Mouse (Mus musculus): Measurements from ENCODE around the gene Cd47.

The Cd47 gene

GRCm38 (mm10) chr16:49938483-49939301, 138.4 kb downstream of the Cd47 start:
- in situ Hi-C loops (cut with MboI, MseI), result loop anchor here in 1 of 2 experiments (5.0 kb wide), 1 partner anchor 39 kb away; no protein-coding TSS in a partner anchor

DNA sequence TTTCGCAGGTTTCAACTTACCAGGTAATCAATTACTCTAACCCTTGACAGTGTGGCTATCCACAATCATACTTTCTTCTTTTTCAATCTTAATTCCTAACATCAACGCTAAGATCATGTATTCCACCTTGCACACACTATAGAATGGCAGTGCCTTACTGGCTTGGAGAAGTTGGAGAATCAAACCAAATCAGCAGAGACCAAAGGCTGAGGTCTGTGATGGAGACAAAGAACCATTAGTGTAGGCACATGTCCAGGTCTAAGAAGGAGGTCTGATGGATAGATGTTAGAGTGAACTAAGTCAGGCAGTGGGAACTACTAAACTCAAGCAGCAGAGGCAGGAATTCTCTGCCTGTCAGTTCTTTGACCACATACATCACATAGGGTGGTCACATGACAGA, 139.0 kb downstream of the Cd47 start:
- in situ Hi-C loops (cut with MboI, MseI), result loop anchor here in 1 of 2 experiments (5.0 kb wide), 1 partner anchor 38 kb away; no protein-coding TSS in a partner anchor

DNA sequence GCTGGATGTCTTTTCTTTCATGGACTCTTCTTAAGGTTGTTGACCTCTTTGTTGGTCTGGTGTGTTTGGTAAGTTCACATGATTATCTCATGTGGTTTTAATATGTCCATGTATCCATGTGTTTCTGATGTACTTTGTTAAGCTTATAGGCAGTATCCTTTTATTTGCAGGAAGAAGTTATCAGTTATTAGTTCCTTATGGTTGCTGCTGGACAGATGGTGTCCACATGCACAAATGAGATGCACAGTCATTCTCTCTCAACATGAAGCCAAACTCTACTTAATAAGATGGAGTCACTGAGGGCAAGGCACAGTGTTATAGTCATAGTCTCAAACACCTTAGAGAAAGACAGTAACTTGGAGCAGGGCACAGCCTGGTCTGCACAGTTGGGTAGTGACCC, 140.1 kb downstream of the Cd47 start:
- in situ Hi-C loops (cut with MboI, MseI), result no loop called here

DNA sequence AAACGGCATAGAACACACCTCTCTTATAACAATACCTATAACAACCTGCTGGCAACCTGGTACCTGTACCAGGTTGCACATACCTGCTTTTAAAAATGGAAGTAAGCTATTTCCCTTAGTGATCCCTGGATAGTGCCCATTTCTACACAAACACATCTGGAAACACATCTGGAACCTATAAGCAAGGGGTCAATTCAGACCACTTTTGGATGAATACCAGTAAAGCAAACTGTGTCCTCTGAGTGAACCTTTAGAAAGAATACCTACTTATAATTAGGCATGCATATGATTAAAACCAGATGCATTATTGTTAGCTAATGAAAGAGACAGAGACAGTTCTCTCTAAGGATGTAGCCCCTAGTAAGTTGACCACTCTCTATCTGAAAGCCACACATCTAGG, 140.7 kb downstream of the Cd47 start:
- in situ Hi-C loops (cut with MboI, MseI), result no loop called here

GRCm38 (mm10) chr16:49943726-49944125, 143.4 kb downstream of the Cd47 start:
- in situ Hi-C loops (cut with MboI, MseI), result no loop called here

DNA sequence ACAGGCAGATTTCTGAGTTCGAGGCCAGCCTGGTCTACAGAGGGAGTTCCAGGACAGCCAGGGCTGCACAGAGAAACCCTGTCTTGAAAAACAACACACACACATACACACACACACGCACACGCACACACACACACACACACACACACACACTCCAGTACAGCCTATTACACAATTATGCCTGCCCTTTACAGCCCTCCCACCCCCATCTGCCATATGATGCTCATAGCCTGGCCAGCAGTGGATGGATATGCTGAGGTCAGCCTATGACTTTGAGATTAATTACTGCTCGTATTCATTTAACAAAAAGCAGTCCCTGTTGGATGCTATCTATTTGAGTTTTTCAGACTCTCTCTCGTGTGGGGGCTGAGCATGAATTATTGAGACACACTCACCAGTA, 144.8 kb downstream of the Cd47 start:
- in situ Hi-C loops (cut with MboI, MseI), result no loop called here

DNA sequence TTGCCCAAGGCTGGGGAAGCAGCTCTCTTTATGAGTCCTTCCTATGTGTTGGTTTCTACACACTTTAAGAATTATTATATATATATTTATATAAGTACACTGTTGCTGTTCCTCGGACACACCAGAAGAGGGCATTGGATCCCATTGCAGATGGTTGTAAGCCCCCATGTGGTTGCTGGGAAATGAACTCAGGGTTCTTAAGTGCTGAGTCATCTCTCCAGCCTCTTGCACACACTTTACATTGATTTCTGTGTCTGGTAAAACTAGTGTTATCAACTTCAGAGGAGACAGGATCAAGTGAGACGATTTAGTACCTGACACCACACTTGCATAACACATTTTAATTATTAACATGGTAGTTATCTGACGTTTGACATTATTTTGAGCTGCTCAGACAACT, 146.7 kb downstream of the Cd47 start:
- in situ Hi-C loops (cut with MboI, MseI), result no loop called here

- in situ Hi-C loops (cut with MboI, MseI), result no loop called here
Measured at GRCm38 (mm10) chr16:49947610-49948009, 147.3 kb downstream of the Cd47 start.

DNA sequence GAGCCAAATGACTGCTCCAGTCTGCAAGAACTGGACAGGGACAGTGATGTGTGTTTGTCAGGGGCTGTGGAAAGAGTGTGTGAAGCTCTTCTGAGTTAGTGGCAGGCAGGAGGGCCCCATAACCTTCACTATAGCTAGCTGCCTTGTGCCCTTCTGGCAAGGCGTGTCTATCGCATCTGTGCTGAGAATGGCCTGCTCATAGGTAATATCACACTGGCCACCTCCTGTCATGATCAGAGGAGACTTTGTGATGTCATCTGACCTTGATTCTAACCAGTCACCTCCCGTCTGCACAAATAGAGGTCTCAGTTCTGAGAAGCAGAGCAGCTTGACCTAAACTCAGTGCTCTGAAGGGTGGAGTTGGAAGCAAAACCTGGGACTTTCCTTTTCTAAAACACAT, 148.0 kb downstream of the Cd47 start:
- in situ Hi-C loops (cut with MboI, MseI), result no loop called here

- in situ Hi-C loops (cut with MboI, MseI), result no loop called here
Measured at GRCm38 (mm10) chr16:49949261-49949660, 148.9 kb downstream of the Cd47 start.

- in situ Hi-C loops (cut with MboI, MseI), result no loop called here
Measured at GRCm38 (mm10) chr16:49950340-49950739, 150.0 kb downstream of the Cd47 start.

DNA sequence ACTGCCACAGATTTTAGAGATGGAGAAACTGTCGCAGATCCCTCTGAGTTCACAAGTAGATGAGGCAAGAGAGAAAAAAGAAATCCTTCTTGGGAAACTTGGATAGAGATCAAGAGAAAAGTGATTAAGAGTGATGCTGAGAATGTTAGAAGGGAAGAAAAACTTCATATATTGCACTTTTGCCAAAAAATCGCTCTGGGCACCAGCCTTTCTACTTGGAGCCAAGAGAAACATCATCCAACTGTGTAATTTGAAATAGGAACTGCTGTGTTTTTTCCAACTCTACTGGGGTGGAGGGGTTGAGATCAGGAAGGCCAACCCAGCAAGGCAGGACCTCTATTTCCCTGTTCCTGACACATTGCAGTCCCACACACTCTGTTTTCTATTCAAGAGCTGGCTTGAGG, 151.0 kb downstream of the Cd47 start:
- in situ Hi-C loops (cut with MboI, MseI), result no loop called here

DNA sequence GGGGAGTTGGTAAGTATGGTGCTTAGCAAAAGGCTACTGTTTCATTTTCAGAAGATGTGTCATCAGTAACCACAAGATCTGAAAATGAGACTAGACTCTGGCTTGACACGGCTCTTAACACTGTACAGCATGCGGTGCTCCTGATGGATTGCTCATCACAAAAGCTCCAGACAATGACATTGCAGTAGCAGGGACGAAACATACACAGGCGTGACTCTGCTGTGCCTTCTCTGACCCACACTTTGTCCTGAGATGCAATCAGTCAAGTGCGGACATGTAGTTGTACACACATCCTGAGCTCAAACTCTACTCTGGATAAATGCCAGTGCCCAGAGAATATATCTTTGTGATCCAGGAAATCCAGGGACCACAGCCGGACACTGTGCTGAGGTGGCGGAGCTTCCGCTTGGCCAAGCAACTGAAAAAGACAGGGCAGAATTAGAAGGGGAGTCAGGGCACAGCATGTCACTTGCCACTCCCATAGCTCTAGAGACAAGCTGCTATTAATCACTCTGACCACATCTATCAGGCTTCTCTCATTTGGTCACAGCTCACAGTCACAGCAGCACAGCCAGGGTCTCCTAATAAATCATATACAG, 151.7 kb downstream of the Cd47 start:
- in situ Hi-C loops (cut with MboI, MseI), result no loop called here

DNA sequence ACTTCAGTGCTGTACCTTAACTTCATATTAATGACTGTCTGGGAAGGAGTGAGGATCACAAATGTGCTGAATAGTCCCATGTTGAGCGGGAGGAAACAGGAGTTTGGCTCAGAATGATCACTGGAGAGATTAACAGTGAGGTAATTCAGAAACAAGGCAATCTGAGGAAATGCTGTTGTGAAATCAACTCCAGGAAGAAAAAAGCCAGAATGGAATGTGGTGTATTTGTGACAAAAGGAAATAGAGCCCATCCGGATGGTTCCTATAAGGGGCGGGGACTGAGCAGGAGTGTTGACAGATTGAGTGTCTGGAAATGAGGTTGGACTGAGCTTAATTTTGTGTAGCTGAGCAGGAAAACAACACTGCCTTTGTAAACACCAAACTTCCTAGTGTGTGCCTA, 153.5 kb downstream of the Cd47 start:
- in situ Hi-C loops (cut with MboI, MseI), result no loop called here

DNA sequence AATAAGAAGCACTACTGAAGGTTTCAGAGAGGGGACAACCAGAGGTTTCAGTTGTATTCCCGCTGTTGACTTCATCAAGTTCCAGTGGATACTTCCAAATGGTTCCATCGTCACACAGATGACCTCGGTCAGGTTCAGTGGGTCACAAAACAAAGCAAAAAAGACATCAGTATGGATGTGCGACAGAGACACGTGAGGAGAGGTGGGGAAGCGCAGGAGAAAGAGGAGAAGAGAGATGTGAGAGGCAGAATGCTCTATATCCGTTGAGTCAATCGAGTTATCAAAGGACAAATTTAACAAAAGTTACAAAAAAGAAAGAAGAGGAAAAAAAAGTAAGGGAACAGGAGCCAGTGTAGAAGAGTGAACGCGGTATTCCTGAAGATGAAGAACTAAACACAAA, 154.6 kb downstream of the Cd47 start:
- in situ Hi-C loops (cut with MboI, MseI), result no loop called here

- in situ Hi-C loops (cut with MboI, MseI), result no loop called here
Measured at GRCm38 (mm10) chr16:49955325-49955724, 155.0 kb downstream of the Cd47 start.

DNA sequence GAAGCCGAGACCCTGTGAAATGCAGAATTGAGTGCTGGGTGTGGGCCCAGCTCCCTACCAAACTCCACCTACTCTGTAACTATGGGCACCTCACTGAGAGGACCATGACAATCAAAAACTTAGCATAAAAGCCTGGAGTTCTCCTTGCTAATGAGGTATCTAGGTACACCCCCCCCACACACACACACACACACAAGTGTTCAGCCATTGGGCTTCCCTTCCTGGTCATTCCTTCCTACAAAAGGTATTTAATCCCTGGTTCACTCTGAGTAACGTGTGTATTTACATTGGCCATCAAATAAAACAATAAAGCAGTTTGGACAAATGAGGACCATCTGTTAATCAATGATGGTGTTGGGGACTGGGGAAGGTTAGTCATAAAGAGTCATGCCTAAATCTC, 155.6 kb downstream of the Cd47 start:
- in situ Hi-C loops (cut with MboI, MseI), result no loop called here

GRCm38 (mm10) chr16:49956531-49957302, 156.4 kb downstream of the Cd47 start:
- in situ Hi-C loops (cut with MboI, MseI), result no loop called here

- in situ Hi-C loops (cut with MboI, MseI), result no loop called here
Measured at GRCm38 (mm10) chr16:49958900-49959436, 158.6 kb downstream of the Cd47 start.

- in situ Hi-C loops (cut with MboI, MseI), result no loop called here
Measured at GRCm38 (mm10) chr16:49962305-49962704, 162.0 kb downstream of the Cd47 start.

DNA sequence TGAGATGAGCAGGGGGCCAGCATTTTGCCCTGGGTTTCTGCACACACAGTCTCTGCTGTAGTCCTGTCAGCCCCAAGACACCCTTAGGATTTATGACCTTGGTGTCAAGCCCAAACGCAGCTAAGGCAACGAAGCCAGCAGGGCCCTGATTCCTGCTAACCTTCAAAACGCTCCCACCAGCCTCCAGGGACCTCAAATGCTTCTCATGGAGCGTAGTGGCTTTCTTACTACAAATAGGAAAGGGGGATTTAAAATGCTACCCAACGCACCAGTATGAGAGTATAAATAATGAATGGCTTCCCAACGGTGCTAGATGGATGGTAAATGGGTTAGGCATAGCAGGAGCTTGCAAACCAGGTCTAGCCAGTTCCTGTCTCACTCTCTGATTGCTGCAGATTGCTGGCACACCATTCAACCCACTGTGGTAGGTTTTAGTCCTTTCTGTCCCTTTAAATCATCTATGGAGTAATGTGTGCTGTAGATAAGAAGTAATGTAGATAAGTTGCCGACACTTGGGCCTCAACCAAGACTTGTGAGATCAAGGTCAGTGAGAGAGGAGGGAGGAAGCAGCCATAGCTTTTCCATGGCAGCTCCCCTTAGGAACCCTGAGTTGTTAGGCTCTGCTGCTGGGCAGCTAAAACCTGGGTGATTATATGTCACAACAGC, 164.1 kb downstream of the Cd47 start:
- in situ Hi-C loops (cut with MboI, MseI), result no loop called here
